Comparison of ENCODE assay signal across 19 mouse cellular contexts in the genomic region with DNA sequence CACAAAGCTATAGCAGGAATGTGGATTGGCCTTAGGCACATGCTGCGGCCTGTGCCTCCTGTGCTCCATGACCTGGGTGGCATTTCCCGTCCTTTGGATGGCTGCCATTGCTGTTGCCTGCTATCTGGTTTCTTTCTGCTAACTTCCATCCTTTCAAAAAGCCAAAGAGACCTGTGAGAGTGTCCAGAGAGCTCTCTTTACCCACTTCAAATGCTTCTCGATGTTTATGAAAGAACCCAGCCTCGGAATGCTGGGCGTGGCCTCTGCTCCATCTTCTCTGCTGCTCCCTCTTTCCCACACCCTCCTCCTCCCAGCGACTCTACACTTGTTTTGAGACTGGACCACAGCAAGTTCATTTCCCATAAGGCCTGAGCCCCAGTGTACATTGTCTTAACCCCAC.
DNase-seq lines count a peak whose midpoint lies in the region; ATAC-seq lines count a peak whose summit lies in the region.
"Had no signal": no experiment of that assay in that cellular context is flagged by ENCODE, and none has a peak within 500 bp of the region (broad histone marks: within the 10 kb centered on the region; RNA-seq: fewer than 3 reads in every experiment).

No protein-coding gene starts in this region.

- H3K4me1 ChIP-seq in embryonic facial prominence, embryonic 14.5 days (ENCODE audit: control insufficient read depth, insufficient read depth, low read length): peaks cover 30% of the 10 kb centered on the region
- H3K4me1 ChIP-seq in embryonic facial prominence, embryonic 10.5 days: peaks cover 42% of the 10 kb centered on the region
- peaks cover 54% of the 10 kb centered on the region for H3K4me1 ChIP-seq in heart, embryonic 15.5 days (replicated peaks)
- H3K4me1 ChIP-seq in lung, embryonic 15.5 days: peaks cover 11% of the 10 kb centered on the region; the same call in 1 of the 2 replicates

- H3K9me3 ChIP-seq in embryonic facial prominence, embryonic 14.5 days (ENCODE audit: control insufficient read depth, low read length): no peaks in the 10 kb centered on the region
- no peaks in the 10 kb centered on the region for H3K9me3 ChIP-seq in embryonic facial prominence, embryonic 10.5 days
- H3K9me3 ChIP-seq in heart, embryonic 15.5 days (replicated peaks): no peaks in the 10 kb centered on the region
- H3K9me3 ChIP-seq in lung, embryonic 15.5 days: no peaks in the 10 kb centered on the region
- H3K9me3 ChIP-seq: forebrain, embryonic 12.5 days; limb, embryonic 13.5 days had no signal

- H3K4me3 ChIP-seq in embryonic facial prominence, embryonic 14.5 days (ENCODE audit: low read depth, low read length): no peak overlapping the region
- no peak overlapping the region for H3K4me3 ChIP-seq in embryonic facial prominence, embryonic 10.5 days
- H3K4me3 ChIP-seq in heart, embryonic 15.5 days: 0 out of 2 replicates have a peak overlapping the region, but pooled peaks have one; percentile 12
- H3K4me3 ChIP-seq in lung, embryonic 15.5 days: no peak overlapping the region
- H3K4me3 ChIP-seq: forebrain, embryonic 12.5 days; limb, embryonic 13.5 days had no signal

- WGBS in embryonic facial prominence, embryonic 14.5 days: 62% methylated on average over 6 of the region's 6 CpGs
- WGBS in embryonic facial prominence, embryonic 10.5 days: 84% methylated on average over 6 of the region's 6 CpGs
- 29% methylated on average over 6 of the region's 6 CpGs for WGBS in heart, embryonic 15.5 days
- 44% methylated on average over 6 of the region's 6 CpGs for WGBS in lung, embryonic 15.5 days

- H3K9ac ChIP-seq in embryonic facial prominence, embryonic 14.5 days (ENCODE audit: low read depth, low read length): no peak overlapping the region
- H3K9ac ChIP-seq in heart, embryonic 15.5 days: no peak overlapping the region
- no peak overlapping the region for H3K9ac ChIP-seq in lung, embryonic 15.5 days
- H3K9ac ChIP-seq: forebrain, embryonic 12.5 days; limb, embryonic 13.5 days; liver, embryonic 14.5 days had no signal

- H3K4me2 ChIP-seq in embryonic facial prominence, embryonic 14.5 days (ENCODE audit: low read depth, low read length): no peak overlapping the region
- H3K4me2 ChIP-seq in heart, embryonic 15.5 days: peak overlapping the region; percentile 44
- H3K4me2 ChIP-seq in lung, embryonic 15.5 days: 0 out of 2 replicates have a peak overlapping the region, but pooled peaks have one; percentile 27
- H3K4me2 ChIP-seq: forebrain, embryonic 12.5 days; limb, embryonic 13.5 days had no signal

- 0 out of 2 replicates have a peak overlapping the region, but pooled peaks have one; percentile 15 for H3K27ac ChIP-seq in embryonic facial prominence, embryonic 14.5 days (replicated peaks; ENCODE audit: low read depth, low read length)
- no peak overlapping the region for H3K27ac ChIP-seq in embryonic facial prominence, embryonic 10.5 days (replicated peaks)
- H3K27ac ChIP-seq in heart, embryonic 15.5 days: peak overlapping the region; percentile 80
- H3K27ac ChIP-seq in lung, embryonic 15.5 days: peak overlapping the region; percentile 25; the same call in 1 of the 2 replicates
- H3K27ac ChIP-seq: forebrain, embryonic 12.5 days; hindbrain, postnatal 0 days; limb, embryonic 13.5 days; liver, embryonic 14.5 days had no signal

- no peaks in the 10 kb centered on the region for H3K36me3 ChIP-seq in embryonic facial prominence, embryonic 14.5 days (ENCODE audit: control insufficient read depth, insufficient read depth, low read length)
- no peaks in the 10 kb centered on the region for H3K36me3 ChIP-seq in embryonic facial prominence, embryonic 10.5 days (replicated peaks)
- H3K36me3 ChIP-seq in heart, embryonic 15.5 days: no peaks in the 10 kb centered on the region
- H3K36me3 ChIP-seq in lung, embryonic 15.5 days: no peaks in the 10 kb centered on the region
- H3K36me3 ChIP-seq: forebrain, embryonic 12.5 days; limb, embryonic 13.5 days had no signal

- no peaks in the 10 kb centered on the region for H3K27me3 ChIP-seq in embryonic facial prominence, embryonic 14.5 days (replicated peaks; ENCODE audit: control insufficient read depth, insufficient read depth, low read length)
- H3K27me3 ChIP-seq in embryonic facial prominence, embryonic 10.5 days (replicated peaks; ENCODE audit: low read depth, poor library complexity, severe bottlenecking): no peaks in the 10 kb centered on the region
- H3K27me3 ChIP-seq in heart, embryonic 15.5 days: no peaks in the 10 kb centered on the region
- H3K27me3 ChIP-seq in lung, embryonic 15.5 days: no peaks in the 10 kb centered on the region
- H3K27me3 ChIP-seq: forebrain, embryonic 12.5 days; limb, embryonic 13.5 days had no signal

- no peak for DNase-seq in embryonic facial prominence, embryonic 14.5 days (ENCODE audit: low spot score)
- DNase-seq in embryonic facial prominence, embryonic 10.5 days (ENCODE audit: low spot score): no peak
- DNase-seq in heart, adult 8-10 months (ENCODE audit: low spot score): no peak
- peak; percentile 15 to 51 for DNase-seq in lung, postnatal 4 days
- DNase-seq in liver: no peak
- DNase-seq in embryo, embryonic 10.5 days (ENCODE audit: low spot score): no peak
- DNase-seq: adrenal gland, postnatal 36 days; cerebellum, adult 11-12 months; cerebellum, postnatal 14 days; gastrocnemius, postnatal 14 days; kidney, adult 11 months; midbrain, embryonic 14.5 days; thymus, adult 18-20 months had no signal

- no peak for ATAC-seq in embryonic facial prominence, embryonic 14.5 days (ENCODE audit: low read depth)
- ATAC-seq in heart, embryonic 15.5 days (replicated peaks; ENCODE audit: insufficient number of reproducible peaks, insufficient read depth, low FRiP score, low read depth): peak; percentile 44; the same call in 1 of the 2 replicates
- no peak for ATAC-seq in lung, embryonic 15.5 days (ENCODE audit: borderline replicate concordance, extremely low read depth, low FRiP score, low TSS enrichment)
- ATAC-seq: hindbrain, postnatal 0 days had no signal

Comparison
In these comparisons a context has a peak if more than half of its experiments do, and no peak if none do; other contexts are left out.
1. DNase-seq: peak in lung, postnatal 4 days (2 of 2); none in embryonic facial prominence, embryonic 14.5 days (single experiment), embryonic facial prominence, embryonic 10.5 days (single experiment), heart, adult 8-10 months (single experiment), liver (single experiment) and embryo, embryonic 10.5 days (single experiment).